Mouse (Mus musculus) cerebellum, adult (tissue): Measurements from ENCODE around the gene Olfr50.

Experiments
- ATAC-seq: cut with Nextera tagmentation; 2 replicates; pipeline ENCODE4 v1.9.2; 2017; ENCODE audit warnings: mild to moderate bottlenecking, moderate library complexity, mixed read lengths; ENCODE audit not compliant: insufficient number of reproducible peaks, low FRiP score, low TSS enrichment

Olfr50 gene

GRCm38 (mm10) chr2:36790238-36790637 lies at the start of gene Olfr50:
Olfr50 (plus strand) TSS chr2:36790538.
- no peak for ATAC-seq

- no peak for ATAC-seq
These were observed 6.4 kb upstream of the Olfr50 start, which contains the start of gene Olfr348 for GRCm38 (mm10) chr2:36783976-36784375. Olfr348 (plus strand) TSS chr2:36784276.

- ATAC-seq: no peak
These were observed 26.6 kb downstream of the Olfr50 start, which contains the start of gene Olfr3 for GRCm38 (mm10) chr2:36816932-36817331. Olfr3 (minus strand) TSS chr2:36817032.

- ATAC-seq: no peak
These were observed 55.7 kb downstream of the Olfr50 start, which contains the start of gene Olfr350 for GRCm38 (mm10) chr2:36846010-36846409. Olfr350 (plus strand) TSS chr2:36846310.
